Mouse (Mus musculus) small intestine, adult 2 months (tissue): Measurements from ENCODE around the gene Plekhm1.

ENCODE experiments used
- CTCF ChIP-seq: fragments of 200-500 bp; IDR thresholded peaks from 2 replicates; pipeline ENCODE4 v1.5.1; 2012; ENCODE audit warnings: low read depth, mild to moderate bottlenecking, control low read depth, inconsistent platforms, low read length, moderate library complexity, mixed read lengths; ENCODE audit not compliant: insufficient replicate concordance, insufficient read length; ENCODE audit errors: extremely low read depth
- POLR2A ChIP-seq: fragments of 200-500 bp; IDR thresholded peaks from 2 replicates; pipeline ENCODE4 v1.6.1; 2012; ENCODE audit warnings: low read depth, mild to moderate bottlenecking, control low read depth, inconsistent platforms, low read length, moderate library complexity

DNA sequence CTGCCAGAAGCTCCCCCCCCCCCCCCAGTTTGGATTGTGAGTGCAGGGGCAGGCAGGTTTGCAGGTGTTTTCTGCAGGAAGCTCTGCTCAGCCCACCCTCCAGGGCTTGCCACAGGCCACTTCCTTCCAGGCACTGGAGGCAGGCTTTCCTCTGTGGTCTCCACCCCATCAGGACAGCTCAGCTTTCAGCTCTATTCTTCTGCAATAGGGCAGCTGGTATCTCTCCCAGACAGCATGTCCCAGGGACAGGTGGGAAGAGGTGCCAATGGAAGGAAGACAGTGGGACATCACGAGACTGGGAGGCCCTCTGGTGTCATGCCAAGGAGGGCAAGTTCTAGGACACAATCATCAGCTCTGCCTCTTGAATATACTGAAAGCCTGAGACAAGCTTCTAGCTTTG is 37.2 kb downstream of the Plekhm1 start:
- no peak for TF ChIP-seq CTCF
- TF ChIP-seq POLR2A = no peak
